Mouse (Mus musculus): ENCODE results near the gene Chpf2.

DNA sequence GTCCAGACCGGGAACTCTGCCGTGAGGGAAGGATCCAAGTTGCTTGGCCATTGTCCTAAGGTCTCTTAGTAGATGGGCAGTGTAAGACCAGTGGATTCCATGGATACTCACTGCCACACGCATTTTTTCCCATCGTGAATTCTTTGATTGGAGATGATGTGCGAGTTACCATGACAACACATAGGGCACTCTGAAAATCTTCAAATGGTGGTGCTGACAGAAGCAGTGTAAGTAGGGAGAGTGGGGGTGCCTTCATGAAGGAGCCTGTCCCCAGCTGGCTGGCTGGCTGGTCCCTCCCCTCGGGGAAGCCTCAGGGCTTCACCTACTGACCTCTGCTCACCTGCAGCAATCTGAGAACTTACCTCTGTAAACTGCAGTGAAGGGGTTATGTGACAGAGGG, 52.5 kb downstream of the Chpf2 start:
- TF ChIP-seq CTCF (IDR thresholded peaks at IDR 0.05; ENCODE audit: control insufficient read depth, insufficient read depth, insufficient replicate concordance, low read depth, low read length) (no peak), POLR2A (IDR thresholded peaks at IDR 0.05; ENCODE audit: control insufficient read depth, low read depth, low read length) (no peak)
